Mouse (Mus musculus) CH12.LX (cell line): ENCODE data around the gene Tbc1d14.

ENCODE experiments used
- BHLHE40 ChIP-seq: IDR thresholded peaks from 2 replicates; pipeline ENCODE4 v1.6.1; 2011; ENCODE audit warnings: mild to moderate bottlenecking, low read depth, low read length, improper control_type of control experiment
- CHD2 ChIP-seq: IDR thresholded peaks from 2 replicates; pipeline ENCODE4 v1.6.1; 2011; ENCODE audit warnings: low read length, improper control_type of control experiment
- CTCF ChIP-seq, 2 experiments: IDR thresholded peaks in 1 of 2; conservative IDR thresholded peaks in 1 of 2; 2 replicates each; pipeline ENCODE4 v1.5.1; 2011 to 2012; ENCODE audit warnings: low read depth in 2 of 2, low read length in 2 of 2, improper control_type of control experiment in 1 of 2, inconsistent platforms in 1 of 2, mild to moderate bottlenecking in 1 of 2, moderate library complexity in 1 of 2
- GABPA ChIP-seq: IDR thresholded peaks from 2 replicates; pipeline ENCODE4 v1.6.1; 2012; ENCODE audit warnings: low read depth, low read length, improper control_type of control experiment, inconsistent platforms; ENCODE audit not compliant: insufficient replicate concordance
- JUND ChIP-seq: conservative IDR thresholded peaks from 2 replicates; pipeline ENCODE4 v1.6.1; 2011; ENCODE audit warnings: low read depth, low read length, improper control_type of control experiment
- MAFK ChIP-seq: IDR thresholded peaks from 2 replicates; pipeline ENCODE4 v1.6.1; 2011; ENCODE audit warnings: low read length, improper control_type of control experiment; ENCODE audit not compliant: insufficient replicate concordance
- MAZ ChIP-seq: IDR thresholded peaks from 2 replicates; pipeline ENCODE4 v1.6.1; 2012; ENCODE audit warnings: low read depth, mild to moderate bottlenecking, inconsistent platforms, low read length, improper control_type of control experiment, moderate library complexity
- POLR2A ChIP-seq: IDR thresholded peaks from 2 replicates; pipeline ENCODE4 v1.6.1; 2011; ENCODE audit warnings: low read depth, mild to moderate bottlenecking, improper control_type of control experiment, low read length
- TCF12 ChIP-seq: IDR thresholded peaks from 2 replicates; pipeline ENCODE4 v1.6.1; 2014; ENCODE audit warnings: low read depth, mild to moderate bottlenecking, inconsistent platforms, low read length, improper control_type of control experiment
- USF1 ChIP-seq: IDR thresholded peaks from 2 replicates; pipeline ENCODE4 v1.6.1; 2014; ENCODE audit warnings: low read depth, mild to moderate bottlenecking, inconsistent platforms, low read length, improper control_type of control experiment
- ZC3H11A ChIP-seq: IDR thresholded peaks from 2 replicates; pipeline ENCODE4 v1.6.1; 2012; ENCODE audit warnings: low read depth, mild to moderate bottlenecking, inconsistent platforms, low read length, improper control_type of control experiment

DNA sequence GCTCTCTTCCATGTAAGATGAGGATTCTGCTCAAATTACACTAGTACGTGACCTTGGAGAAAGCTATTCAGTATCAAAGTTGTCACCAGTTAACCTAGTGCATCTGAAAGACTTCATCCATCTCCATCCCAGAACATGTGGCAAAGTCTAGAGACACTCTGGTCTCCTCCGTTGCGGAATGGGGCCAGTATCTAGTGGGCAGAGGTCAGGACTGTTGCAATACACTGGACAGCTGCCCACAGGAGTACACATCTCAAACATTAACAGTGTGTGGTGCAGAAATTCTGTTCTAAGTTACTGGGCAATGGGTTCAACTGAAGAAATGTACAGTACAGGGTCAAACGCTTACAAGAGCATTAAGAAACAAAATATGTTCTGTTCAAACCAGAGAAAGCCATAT, 25.0 kb downstream of the Tbc1d14 start:
- no peak for TF ChIP-seq MAFK
- TF ChIP-seq CHD2, result no peak
- no peak for TF ChIP-seq CTCF (conservative IDR thresholded peaks at IDR 0.05 in 1 of 2, IDR thresholded peaks at IDR 0.05 in 1 of 2; ENCODE audit: low read depth in 2 of 2, low read length in 2 of 2)
- TF ChIP-seq JUND, result no peak
- TF ChIP-seq POLR2A, result no peak
- TF ChIP-seq BHLHE40, result no peak
- TF ChIP-seq ZC3H11A, result no peak
- TF ChIP-seq TCF12, result no peak
- TF ChIP-seq GABPA, result no peak
- no peak for TF ChIP-seq MAZ
- TF ChIP-seq USF1, result no peak
